Mouse (Mus musculus) kidney, adult 2 months (tissue): ENCODE measurements around the gene Tpcn1. TPM values are rescaled to one million over a fixed set of nuclear protein-coding genes. Genes with fewer than 3 reads are reported as not detected.

Experiments
- DNase-seq: peaks from one replicate; pipeline ENCODE4 v3.0.0; 2021
- H3K27ac ChIP-seq: fragments of 200-500 bp; 2 replicates; pipeline ENCODE4 v1.5.1; 2012; ENCODE audit warnings: low read depth, low read length, control low read depth, inconsistent platforms; ENCODE audit not compliant: insufficient read depth
- H3K27me3 ChIP-seq: fragments of 200-500 bp; replicated peaks from 2 replicates; pipeline ENCODE4 v1.6.1; 2012; ENCODE audit warnings: mild to moderate bottlenecking, moderate library complexity, low read length, inconsistent platforms; ENCODE audit not compliant: control insufficient read depth, insufficient read depth
- H3K36me3 ChIP-seq: fragments of 200-500 bp; 2 replicates; pipeline ENCODE4 v1.6.1; 2012; ENCODE audit warnings: mild to moderate bottlenecking, moderate library complexity, low read length, inconsistent platforms; ENCODE audit not compliant: control insufficient read depth, insufficient read depth
- H3K4me1 ChIP-seq: fragments of 200-500 bp; 2 replicates; pipeline ENCODE4 v1.6.1; 2011; ENCODE audit warnings: low read length; ENCODE audit not compliant: control insufficient read depth, insufficient read depth
- H3K4me3 ChIP-seq: fragments of 200-500 bp; 2 replicates; pipeline ENCODE4 v1.5.1; 2011; ENCODE audit warnings: mild to moderate bottlenecking, low read depth, low read length, control low read depth; ENCODE audit not compliant: insufficient read depth
- CTCF ChIP-seq: fragments of 200-500 bp; conservative IDR thresholded peaks from 2 replicates; pipeline ENCODE4 v1.5.1; 2011; ENCODE audit warnings: low read depth, mild to moderate bottlenecking, control low read depth, low read length, moderate library complexity, mixed read lengths; ENCODE audit not compliant: insufficient read depth, insufficient read length
- POLR2A ChIP-seq: fragments of 200-500 bp; IDR thresholded peaks from one replicate; pipeline ENCODE4 v1.6.1; 2011; ENCODE audit warnings: low read depth, low read length, control low read depth
- WGBS: fragments of 180-500 bp; shearing (Covaris S2); methylation state at CpG from one replicate; pipeline ENCODE4 v1.1.7; 2018; 5-methylcytosine and 5-hydroxymethylcytosine counted together
- polyA plus RNA-seq: library from polyadenylated mRNA; depleted of rRNA; stranded (reverse); fragments of >200 nt; gene quantifications from 2 replicates; pipeline ENCODE4 v1.2.3, GENCODE M21; 2012

The Tpcn1 gene
- polyA plus RNA-seq, 1 experiment: 216 TPM

- Histone ChIP-seq H3K4me3 (no peak overlapping the region), H3K36me3 (no peaks in the 10 kb centered on the region), H3K27ac (no peak overlapping the region), H3K27me3 (no peaks in the 10 kb centered on the region), H3K4me1 (peaks cover 10% of the 10 kb centered on the region)
- 89% methylated on average over 4 of the region's 4 CpGs for WGBS
- TF ChIP-seq CTCF: no peak
- TF ChIP-seq POLR2A: no peak
- no peak for DNase-seq
Observed at GRCm38 (mm10) chr5:120499202-120499601, 89.3 kb downstream of the Tpcn1 start.

DNA sequence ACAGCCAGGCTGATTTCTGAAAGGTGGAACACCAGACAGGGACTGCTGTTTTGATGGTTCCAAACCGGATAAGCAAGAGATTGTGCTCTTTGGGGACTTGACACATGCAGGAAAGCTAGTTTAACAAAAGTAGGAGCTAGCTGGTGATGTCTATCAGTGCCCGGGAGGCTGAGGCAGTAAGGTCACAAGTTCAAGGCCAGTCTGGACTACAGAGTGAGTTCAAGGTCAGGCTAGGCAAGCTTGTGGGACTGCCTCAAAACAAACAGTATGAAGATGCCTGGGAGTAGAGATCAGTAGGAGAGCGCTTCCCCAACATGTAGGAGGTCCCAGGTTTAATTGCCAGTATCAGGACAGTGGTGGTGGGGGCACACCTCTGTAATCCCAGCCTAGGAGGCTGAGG is 91.4 kb downstream of the Tpcn1 start:
- Histone ChIP-seq H3K27ac (no peak overlapping the region), H3K27me3 (no peaks in the 10 kb centered on the region), H3K4me3 (no peak overlapping the region), H3K4me1 (peaks cover 3% of the 10 kb centered on the region; the same call in 1 of the 2 replicates), H3K36me3 (no peaks in the 10 kb centered on the region)
- DNase-seq: no peak
- TF ChIP-seq CTCF (no peak), POLR2A (no peak)
- WGBS: 95% methylated on average over 3 of the region's 3 CpGs

- Histone ChIP-seq H3K4me3 (no peak overlapping the region), H3K27ac (0 out of 2 replicates have a peak overlapping the region, but pooled peaks have one; percentile 29), H3K27me3 (no peaks in the 10 kb centered on the region), H3K36me3 (no peaks in the 10 kb centered on the region), H3K4me1 (0 out of 2 replicates have a peak, but pooled peaks cover 3% of the 10 kb centered on the region)
- no peak for DNase-seq
- WGBS: 81% methylated on average over 13 of the region's 13 CpGs
- TF ChIP-seq CTCF (no peak), POLR2A (no peak)
Observed at GRCm38 (mm10) chr5:120495703-120496226, 92.7 kb downstream of the Tpcn1 start.

DNA sequence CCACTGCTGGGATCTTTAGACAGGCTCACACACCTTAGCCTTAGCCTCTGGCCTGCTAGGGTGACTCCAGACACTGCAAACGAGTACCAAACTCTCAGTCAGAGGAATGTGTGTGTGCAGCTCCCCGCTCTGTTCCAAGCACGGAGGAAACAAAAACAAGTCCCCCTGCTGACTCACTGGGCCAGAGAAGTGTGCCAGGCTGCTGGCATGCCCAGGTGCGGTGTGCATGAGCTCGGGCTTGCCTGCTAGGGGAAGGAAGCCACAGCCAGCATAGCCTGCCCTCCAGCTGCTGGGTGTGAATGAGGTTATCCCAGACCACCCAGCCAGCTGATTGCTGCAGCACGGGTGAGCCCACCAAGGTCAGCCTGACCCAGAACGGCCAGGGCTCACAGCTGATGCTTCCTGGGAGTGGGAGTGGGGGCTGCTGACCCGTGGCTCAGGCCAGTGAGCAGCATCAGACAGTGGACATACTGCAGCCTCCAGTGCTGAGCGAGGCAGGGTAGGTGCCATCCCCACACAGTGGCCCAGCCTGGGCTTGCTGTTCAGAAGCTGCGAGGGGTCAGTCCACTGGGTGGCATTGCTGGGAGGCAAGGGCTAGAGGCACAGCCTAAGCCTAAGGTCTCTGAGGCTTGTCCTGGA is 93.3 kb downstream of the Tpcn1 start:
- peak overlapping the region; percentile 29; the same call in 1 of the 2 replicates for H3K27ac ChIP-seq
- 60% methylated on average over 10 of the region's 10 CpGs for WGBS

GRCm38 (mm10) chr5:120493873-120494395 is 94.5 kb downstream of the Tpcn1 start:
- no peaks in the 10 kb centered on the region for H3K36me3 ChIP-seq
- H3K27me3 ChIP-seq: no peaks in the 10 kb centered on the region
- WGBS: 90% methylated on average over 9 of the region's 9 CpGs
- TF ChIP-seq POLR2A (no peak), CTCF (no peak)
- no peak for DNase-seq
- H3K27ac ChIP-seq: no peak overlapping the region
- H3K4me1 ChIP-seq: 0 out of 2 replicates have a peak, but pooled peaks cover 5% of the 10 kb centered on the region
- H3K4me3 ChIP-seq: no peak overlapping the region

More for the DNA sequence above, 93.3 kb downstream of the Tpcn1 start:
- H3K4me3 ChIP-seq: no peak overlapping the region
- TF ChIP-seq POLR2A (no peak), CTCF (no peak)
- peak; percentile 37 for DNase-seq
- H3K36me3 ChIP-seq: no peaks in the 10 kb centered on the region
- H3K27me3 ChIP-seq: no peaks in the 10 kb centered on the region
- 0 out of 2 replicates have a peak, but pooled peaks cover 5% of the 10 kb centered on the region for H3K4me1 ChIP-seq

- H3K36me3 ChIP-seq: no peaks in the 10 kb centered on the region
- TF ChIP-seq CTCF (no peak), POLR2A (no peak)
- DNase-seq: no peak
Observed at GRCm38 (mm10) chr5:120493440-120493839, 95.0 kb downstream of the Tpcn1 start.

DNA sequence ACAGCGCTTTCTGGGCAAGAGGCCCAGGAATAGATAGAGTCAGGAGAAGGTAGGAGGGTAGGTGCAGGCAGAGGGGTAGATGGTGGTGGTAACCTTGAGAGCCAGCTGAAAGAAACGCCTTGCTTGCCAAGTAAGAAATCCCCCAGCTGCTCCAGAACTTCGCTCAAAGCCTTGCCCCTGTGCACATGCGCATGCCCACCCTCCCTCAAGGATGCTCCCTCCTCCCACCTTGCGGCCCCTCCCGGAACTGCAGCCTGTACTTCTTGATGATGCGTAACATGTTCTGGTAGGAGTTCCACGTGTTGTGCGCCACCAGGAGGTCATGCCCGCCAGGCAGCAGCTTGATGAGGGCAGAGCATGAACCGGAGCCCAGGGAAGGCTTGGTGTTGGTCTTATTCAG is 96.0 kb downstream of the Tpcn1 start:
- WGBS: 71% methylated on average over 11 of the region's 11 CpGs
- no peak overlapping the region for H3K27ac ChIP-seq
- TF ChIP-seq CTCF (no peak; the same call in 1 of the 2 replicates), POLR2A (no peak)
- 0 out of 2 replicates have a peak, but pooled peaks cover 5% of the 10 kb centered on the region for H3K4me1 ChIP-seq
- H3K4me3 ChIP-seq: no peak overlapping the region
- DNase-seq: peak; percentile 33
- no peaks in the 10 kb centered on the region for H3K36me3 ChIP-seq
- no peaks in the 10 kb centered on the region for H3K27me3 ChIP-seq

More at GRCm38 (mm10) chr5:120493440-120493839, 95.0 kb downstream of the Tpcn1 start:
- Histone ChIP-seq H3K27me3 (no peaks in the 10 kb centered on the region), H3K27ac (no peak overlapping the region), H3K4me1 (0 out of 2 replicates have a peak, but pooled peaks cover 5% of the 10 kb centered on the region), H3K4me3 (no peak overlapping the region)
- WGBS: 92% methylated on average over 6 of the region's 6 CpGs
